Mouse (Mus musculus) liver, adult 2 months (tissue): ENCODE measurements around the gene Fgf15.

Experiments
- CTCF ChIP-seq: fragments of 200-500 bp; IDR thresholded peaks from 2 replicates; pipeline ENCODE4 v1.5.1; 2011; ENCODE audit warnings: low read depth, low read length, control low read depth
- POLR2A ChIP-seq: fragments of 200-500 bp; IDR thresholded peaks from 2 replicates; pipeline ENCODE4 v1.6.1; 2011; ENCODE audit warnings: low read length, control low read depth; ENCODE audit not compliant: insufficient read depth; ENCODE audit errors: extremely low read depth

DNA sequence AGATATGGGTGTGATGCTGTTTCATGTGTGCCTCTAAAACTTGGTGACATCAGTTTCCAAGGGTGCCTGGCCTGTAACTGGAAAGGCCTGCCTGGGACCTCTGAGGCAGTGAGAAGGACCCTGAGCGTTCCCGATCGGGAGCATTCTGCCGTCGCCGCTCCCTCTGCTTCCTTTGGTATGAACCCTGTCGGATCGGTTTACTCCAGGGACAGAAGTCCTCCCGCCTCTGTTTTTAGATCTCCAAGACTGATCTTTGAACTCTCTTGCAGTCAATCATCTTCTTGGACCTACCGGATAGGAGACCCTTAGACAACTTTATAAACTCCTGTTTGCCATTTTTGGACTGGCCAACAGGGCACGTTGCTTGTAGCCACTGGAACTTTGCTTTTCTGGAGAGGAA lies 33.1 kb upstream of the Fgf15 start:
- TF ChIP-seq CTCF (no peak), POLR2A (no peak)
